Mouse (Mus musculus) cerebral cortex, adult 2 months (tissue): Measurements from ENCODE around the gene Myo16.

Experiments
- WGBS: fragments of 180-500 bp; shearing (Covaris S2); methylation state at CpG from one replicate; pipeline ENCODE4 v1.1.7; 2018; 5-methylcytosine and 5-hydroxymethylcytosine counted together

Gene Myo16

GRCm38 (mm10) chr8:10548003-10548584, 394.4 kb downstream of the Myo16 start:
- 41% methylated on average over 9 of the region's 9 CpGs for WGBS

DNA sequence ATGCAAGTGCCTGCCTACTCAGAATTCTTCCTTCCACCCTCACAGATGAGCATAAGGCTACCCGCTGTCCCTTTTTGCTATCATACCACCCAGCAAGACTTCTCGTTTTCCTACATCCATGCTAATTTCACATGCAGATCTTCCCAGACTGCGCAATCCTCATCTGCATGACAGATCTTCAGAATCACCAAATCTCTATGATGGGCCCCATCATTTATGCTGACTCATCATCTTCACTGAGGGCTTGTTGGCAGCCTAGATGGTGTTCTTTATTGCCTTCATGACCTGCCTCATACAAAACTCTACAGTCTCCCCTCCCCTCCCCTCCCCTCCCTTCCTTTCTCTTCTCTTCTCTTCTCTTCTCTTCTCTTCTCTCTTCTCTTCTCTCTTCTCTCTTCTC, 395.7 kb downstream of the Myo16 start:
- WGBS = 76% methylated on average over 3 of the region's 3 CpGs

- 78% methylated on average over 7 of the region's 7 CpGs for WGBS
Observed at GRCm38 (mm10) chr8:10557961-10558360, 404.2 kb downstream of the Myo16 start.

DNA sequence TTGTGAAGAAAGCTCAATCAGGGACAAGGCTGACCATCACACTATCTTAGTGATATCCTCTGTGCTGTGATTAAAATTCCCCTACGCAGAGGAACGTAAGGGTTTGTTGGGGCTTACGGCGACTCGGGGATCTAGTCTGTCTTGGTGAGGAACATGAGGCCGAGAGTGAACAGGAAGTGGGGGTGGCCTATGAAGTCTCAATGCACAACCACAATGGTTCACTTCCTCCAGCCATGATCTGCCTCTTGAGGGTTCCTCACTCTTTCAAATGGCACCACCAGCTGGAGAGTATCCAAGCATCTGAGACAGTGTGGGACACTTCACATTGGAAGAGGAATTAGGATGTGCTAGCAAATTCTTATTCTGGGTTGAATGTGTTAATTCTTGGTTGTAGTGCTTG, 405.8 kb downstream of the Myo16 start:
- 92% methylated on average over 6 of the region's 6 CpGs for WGBS

GRCm38 (mm10) chr8:10561616-10562015, 407.9 kb downstream of the Myo16 start:
- WGBS = 89% methylated on average over 5 of the region's 5 CpGs

DNA sequence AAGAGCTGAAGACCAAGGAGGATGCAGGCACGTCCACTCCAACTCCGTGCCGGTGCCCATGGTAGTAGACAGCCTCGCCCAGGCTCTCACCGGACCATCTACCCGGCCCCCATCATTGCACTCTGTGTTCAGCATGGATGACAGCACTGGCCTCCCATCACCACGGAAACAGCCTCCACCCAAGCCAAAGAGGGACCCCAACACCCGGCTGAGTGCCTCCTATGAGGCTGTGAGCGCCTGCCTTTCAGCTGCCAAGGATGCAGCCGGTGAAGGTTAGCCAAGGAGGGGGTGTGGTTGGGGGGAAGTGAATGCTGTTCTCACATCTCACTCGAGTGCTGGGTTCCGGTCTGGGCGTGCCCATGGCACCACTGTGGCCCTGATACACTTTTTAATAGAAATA, 408.3 kb downstream of the Myo16 start:
- 78% methylated on average over 13 of the region's 13 CpGs for WGBS

GRCm38 (mm10) chr8:10562636-10563035, 408.9 kb downstream of the Myo16 start:
- 89% methylated on average over 9 of the region's 9 CpGs for WGBS

DNA sequence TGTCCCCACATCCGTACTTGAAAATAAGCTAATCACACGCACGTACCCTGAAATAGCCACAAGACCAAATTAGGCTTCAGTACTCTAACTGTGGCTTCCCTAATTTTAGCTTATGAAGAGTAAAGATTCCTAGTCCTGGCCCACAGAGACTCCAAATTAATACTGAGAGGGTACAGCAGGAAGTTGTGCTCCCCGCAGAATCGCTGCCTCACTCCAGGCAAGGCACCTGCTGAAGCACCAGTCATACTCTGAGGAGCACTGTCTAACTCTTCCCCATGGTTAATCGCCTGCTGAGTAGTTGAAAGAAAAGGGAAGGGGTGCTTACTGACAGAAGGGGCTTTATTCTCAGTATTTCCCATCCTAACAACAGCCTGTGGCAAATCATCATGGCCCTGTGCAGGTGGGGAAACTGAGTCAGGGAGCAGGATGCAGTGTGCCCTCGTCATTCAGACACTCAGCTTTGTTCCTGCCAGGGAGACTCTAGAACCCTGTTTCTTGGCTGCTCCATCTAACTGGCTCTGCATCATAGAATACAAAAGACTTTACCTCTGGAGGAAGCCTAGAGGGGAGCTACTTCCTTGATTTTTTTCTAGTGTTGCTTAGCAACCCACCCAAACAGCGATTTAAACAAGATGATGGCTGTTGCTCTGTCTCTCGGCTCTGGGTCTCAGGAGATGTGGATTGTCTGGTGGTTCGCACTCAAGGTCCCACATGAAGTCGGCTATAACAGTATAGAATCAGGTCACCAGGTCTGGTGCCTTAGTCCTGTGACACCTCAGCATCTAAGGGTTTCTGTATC, 411.7 kb downstream of the Myo16 start:
- WGBS = 57% methylated on average over 11 of the region's 11 CpGs

GRCm38 (mm10) chr8:10568448-10568847, 414.7 kb downstream of the Myo16 start:
- WGBS = 66% methylated on average over 4 of the region's 4 CpGs

DNA sequence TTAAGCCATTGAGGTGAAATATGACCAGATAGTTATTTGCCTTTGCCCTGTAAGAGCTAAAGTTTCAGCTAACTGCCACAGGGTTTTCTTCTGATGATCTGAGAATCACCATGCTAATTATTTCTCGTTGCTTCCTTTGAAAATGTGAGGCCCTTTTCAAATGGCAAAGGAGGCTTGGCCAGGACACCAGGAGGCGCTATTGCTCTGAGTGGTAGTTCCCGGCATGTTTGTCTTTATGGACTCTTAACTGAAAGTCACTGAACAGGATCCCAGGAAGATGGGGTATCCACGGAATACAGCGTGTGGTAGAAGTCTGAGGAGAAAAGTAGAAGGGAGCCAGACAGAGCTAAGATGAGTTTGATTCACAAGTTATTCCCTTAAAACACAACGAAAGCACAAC, 420.4 kb downstream of the Myo16 start:
- 33% methylated on average over 6 of the region's 6 CpGs for WGBS

GRCm38 (mm10) chr8:10575244-10575643, 421.5 kb downstream of the Myo16 start:
- 95% methylated on average over 10 of the region's 10 CpGs for WGBS

DNA sequence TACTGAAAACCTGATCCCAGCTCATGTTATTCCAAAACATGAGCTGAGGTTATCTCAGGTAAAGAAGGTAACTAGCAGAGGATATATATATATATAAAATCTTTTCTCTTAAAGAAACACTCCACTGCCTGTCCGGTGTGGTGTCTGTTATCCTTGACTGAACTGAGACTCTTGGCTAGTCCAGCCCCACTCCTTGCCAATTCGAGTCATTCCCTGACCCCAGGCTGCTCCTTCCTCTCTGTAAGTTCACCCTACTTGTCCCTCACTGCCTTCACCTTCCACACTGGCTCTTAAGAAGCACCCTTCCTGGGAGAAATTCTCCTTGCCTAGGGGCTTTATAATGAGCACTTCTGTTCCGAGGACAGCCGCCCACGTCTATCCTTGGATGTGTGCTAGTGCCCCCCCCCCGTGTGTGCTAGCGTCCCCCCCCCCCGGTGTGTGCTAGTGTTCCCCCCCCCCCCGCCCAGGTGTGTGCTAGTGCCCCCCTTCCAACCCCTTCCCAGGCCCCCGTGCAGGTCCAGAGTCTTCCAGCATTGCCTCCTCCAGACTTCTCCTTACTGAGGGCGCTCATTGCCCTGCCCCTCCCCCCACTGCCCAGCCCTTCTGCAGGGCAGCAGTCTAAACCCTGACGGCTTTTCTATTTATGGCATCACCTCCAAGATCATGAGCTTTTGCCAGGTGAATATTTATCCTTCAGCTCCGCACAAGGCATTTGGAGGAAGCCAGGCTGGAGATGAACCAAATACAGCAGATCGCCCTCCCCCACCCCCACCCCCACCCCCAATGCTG, 433.4 kb downstream of the Myo16 start:
- WGBS = 24% methylated on average over 14 of the region's 14 CpGs

- 80% methylated on average over 11 of the region's 11 CpGs for WGBS
Observed at GRCm38 (mm10) chr8:10589422-10589933, 435.8 kb downstream of the Myo16 start.

GRCm38 (mm10) chr8:10592917-10593316, 439.2 kb downstream of the Myo16 start:
- WGBS = 69% methylated on average over 6 of the region's 6 CpGs

GRCm38 (mm10) chr8:10596353-10596752, 442.6 kb downstream of the Myo16 start:
- WGBS = 84% methylated on average over 3 of the region's 3 CpGs

- WGBS = 83% methylated on average over 5 of the region's 5 CpGs
Observed at GRCm38 (mm10) chr8:10597595-10597994, 443.9 kb downstream of the Myo16 start.

DNA sequence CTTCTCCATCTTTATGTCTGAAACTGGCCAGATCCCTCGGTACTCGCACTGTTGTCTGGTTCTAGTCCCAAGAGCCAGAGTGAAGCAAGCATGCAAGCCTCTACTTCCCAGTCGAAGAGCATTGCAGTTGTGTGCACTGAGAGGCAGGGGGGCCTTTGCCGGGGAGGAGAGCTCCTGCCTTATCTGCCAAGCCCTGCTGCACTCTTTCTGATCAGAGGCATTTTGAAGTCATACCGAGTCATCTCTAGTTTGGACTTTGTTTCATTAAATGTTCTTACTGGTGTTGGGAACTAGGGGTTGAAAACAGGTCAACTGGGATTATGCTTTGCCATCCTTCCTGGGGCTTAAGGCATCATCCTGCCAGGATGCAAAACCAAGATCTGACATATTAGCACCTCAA, 445.2 kb downstream of the Myo16 start:
- WGBS = 88% methylated on average over 5 of the region's 5 CpGs

DNA sequence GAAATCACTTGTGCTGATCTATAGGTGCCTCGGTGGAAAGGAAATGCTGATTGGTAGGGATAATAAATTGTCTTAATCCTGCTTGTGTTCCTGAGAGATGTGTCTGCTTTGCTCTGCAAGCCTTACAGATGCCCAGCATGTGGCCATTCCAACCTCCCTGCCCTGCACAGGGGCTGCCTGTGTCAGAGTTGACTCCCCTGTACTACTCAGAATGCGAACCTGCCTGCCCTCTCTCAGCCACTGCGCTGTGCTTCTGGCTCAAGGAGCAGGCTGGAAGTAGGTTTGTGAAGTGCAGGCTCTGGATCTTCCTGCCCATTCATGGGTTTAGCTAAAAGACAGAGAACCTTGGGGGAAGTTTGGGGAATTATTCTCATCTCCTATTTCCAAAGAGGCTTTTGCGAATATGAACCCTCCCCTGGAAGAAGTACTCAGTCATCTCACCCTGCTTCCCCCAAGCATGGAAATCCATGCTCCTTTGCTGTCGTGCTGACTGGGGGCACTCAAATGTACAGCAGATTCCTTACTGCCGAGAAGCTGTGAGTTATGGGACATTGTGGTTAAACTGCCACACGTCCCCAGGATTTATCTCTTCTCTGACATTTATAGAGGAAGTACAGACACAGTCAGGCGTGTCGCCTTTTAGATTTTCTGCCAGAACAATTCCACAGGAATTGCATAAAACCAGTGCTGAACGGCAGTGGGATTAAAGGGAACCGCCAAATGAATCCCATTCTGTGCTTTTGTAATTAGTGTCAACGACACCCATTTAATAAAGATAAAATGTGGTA, 452.5 kb downstream of the Myo16 start:
- WGBS = 67% methylated on average over 12 of the region's 12 CpGs

DNA sequence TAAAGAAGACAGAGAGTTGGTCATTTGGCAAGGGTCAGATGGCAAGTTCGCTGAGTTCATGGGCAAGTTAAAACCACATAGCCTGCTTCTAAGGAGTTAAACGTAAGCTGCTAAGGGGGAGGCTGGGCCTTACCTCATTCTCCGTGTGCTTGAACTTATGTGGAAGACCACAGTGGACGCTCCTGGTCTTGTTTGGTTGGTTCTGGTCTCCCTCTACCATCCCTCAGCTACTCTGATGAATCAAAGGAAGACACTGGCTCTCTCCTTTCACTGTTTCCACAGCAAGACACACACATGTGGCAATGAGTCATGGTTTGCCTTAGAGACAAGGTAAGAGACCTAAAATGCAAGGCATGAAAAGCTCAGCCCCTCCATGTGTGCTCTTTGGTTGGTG, 453.1 kb downstream of the Myo16 start:
- 84% methylated on average over 4 of the region's 4 CpGs for WGBS

DNA sequence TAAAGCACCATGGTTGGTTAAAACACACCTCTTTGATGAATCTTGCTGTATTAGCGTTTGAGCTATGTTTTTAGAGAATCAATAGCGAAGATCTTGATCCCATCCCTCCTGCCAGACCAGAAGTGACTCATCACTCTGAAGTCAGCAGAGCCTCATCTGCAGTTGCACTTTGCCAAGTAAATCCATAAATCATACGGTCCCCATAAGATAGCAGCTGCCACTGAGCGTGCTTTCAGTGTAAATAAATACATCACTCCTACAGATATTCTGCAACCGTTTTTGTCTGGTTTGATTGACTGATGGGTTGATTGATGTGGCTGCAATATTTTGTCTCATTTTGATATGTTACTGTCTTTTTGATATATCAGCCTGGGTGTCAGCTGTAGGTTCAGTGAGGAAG, 457.9 kb downstream of the Myo16 start:
- WGBS = 70% methylated on average over 5 of the region's 5 CpGs

- WGBS = 81% methylated on average over 2 of the region's 2 CpGs
Observed at GRCm38 (mm10) chr8:10613371-10613770, 459.7 kb downstream of the Myo16 start.

DNA sequence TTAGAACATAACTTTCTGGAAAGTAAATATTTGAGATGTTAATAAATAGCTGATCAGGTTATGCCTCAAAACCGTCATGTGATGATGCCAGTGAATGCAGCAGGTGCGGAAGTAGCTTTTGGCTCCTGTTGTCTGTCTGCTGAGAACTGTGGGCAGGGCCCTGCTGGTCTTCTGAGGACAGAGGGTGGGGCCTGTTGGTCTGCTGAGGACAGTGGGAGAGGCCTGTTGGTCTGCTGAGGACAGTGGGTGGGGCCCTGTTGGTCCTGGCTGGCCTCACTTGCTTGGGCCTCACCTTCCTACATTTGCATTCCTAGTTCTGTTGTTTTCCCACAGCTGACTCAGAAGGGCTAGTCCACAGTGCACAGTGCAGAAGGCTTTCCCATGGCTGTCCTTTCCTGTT, 466.0 kb downstream of the Myo16 start:
- 92% methylated on average over 2 of the region's 2 CpGs for WGBS
